Mouse (Mus musculus): ENCODE measurements around the gene Gm45844. TPM values are rescaled to one million over a fixed set of nuclear protein-coding genes. Genes with fewer than 3 reads are reported as not detected.

Gene Gm45844
- polyA plus RNA-seq, 1 experiment from 2014 or later: 2.5 TPM

Small RNA genes lying within 50 kb of the gene (microRNA-seq; reads per million reads assigned to microRNA genes)
- 0.58 reads per million for gene Mir5620

Other genes with a start within 250 kb of the Gm45844 start
- gene Zfp954, start 156.8 kb downstream of the Gm45844 start, polyA plus RNA-seq (2015; fragmentation: Nextera tagmentation; extraction: Ambion mirVana): 13.2 and 13.5 TPM in 2 replicates
- 1.6 and 2.0 TPM in 2 replicates for gene Zfp773, start 141.5 kb downstream of the Gm45844 start, polyA plus RNA-seq (2015; fragmentation: Nextera tagmentation; extraction: Ambion mirVana)
- gene Zfp418, start 107.0 kb downstream of the Gm45844 start, polyA plus RNA-seq (2015; fragmentation: Nextera tagmentation; extraction: Ambion mirVana): 2.5 TPM in 2 replicates
- gene Zfp772, start 68.3 kb downstream of the Gm45844 start, polyA plus RNA-seq (2015; fragmentation: Nextera tagmentation; extraction: Ambion mirVana): 6.6 TPM in 2 replicates
- 0.15 and 0.62 TPM in 2 replicates for gene Vmn2r29, start 31.0 kb downstream of the Gm45844 start, polyA plus RNA-seq (2015; fragmentation: Nextera tagmentation; extraction: Ambion mirVana)
- gene Clcn4, start 22.6 kb upstream of the Gm45844 start, polyA plus RNA-seq (2015; fragmentation: Nextera tagmentation; extraction: Ambion mirVana): 49.3 and 51.1 TPM in 2 replicates
- gene Vmn2r30, start 59.3 kb upstream of the Gm45844 start, polyA plus RNA-seq (2015; fragmentation: Nextera tagmentation; extraction: Ambion mirVana): not detected in 2 replicates
- gene Gm45783, start 96.3 kb upstream of the Gm45844 start, polyA plus RNA-seq (2015; fragmentation: Nextera tagmentation; extraction: Ambion mirVana): not detected in 2 replicates
- not detected in 2 replicates for gene Vmn2r31, start 121.4 kb upstream of the Gm45844 start, polyA plus RNA-seq (2015; fragmentation: Nextera tagmentation; extraction: Ambion mirVana)
- not detected in 2 replicates for gene Vmn2r32, start 201.7 kb upstream of the Gm45844 start, polyA plus RNA-seq (2015; fragmentation: Nextera tagmentation; extraction: Ambion mirVana)

All from stomach, embryonic 15.5 days (tissue).